Mouse (Mus musculus) hindbrain, embryonic 16.5 days (tissue): Measurements from ENCODE around the gene Serpina3i. TPM values are rescaled to one million over a fixed set of nuclear protein-coding genes. Genes with fewer than 3 reads are reported as not detected.

Experiments used
- ATAC-seq: fragments of 200-750 bp; cut with Nextera tagmentation; 2 replicates; pipeline ENCODE4 v1.8.0; 2017; ENCODE audit warnings: moderate TSS enrichment, moderate library complexity
- H3K27ac ChIP-seq: fragments of 300-500 bp; sonication (generic); 2 replicates; pipeline ENCODE4 v1.5.1; 2014; ENCODE audit warnings: low read depth, mild to moderate bottlenecking, control low read depth, low read length, moderate library complexity
- H3K27me3 ChIP-seq: fragments of 300-500 bp; sonication (generic); replicated peaks from 2 replicates; pipeline ENCODE4 v1.6.1; 2014; ENCODE audit warnings: low read length; ENCODE audit not compliant: control insufficient read depth, insufficient read depth
- H3K36me3 ChIP-seq: fragments of 300-500 bp; sonication (generic); 2 replicates; pipeline ENCODE4 v1.6.1; 2014; ENCODE audit warnings: mild to moderate bottlenecking, low read length, moderate library complexity, mixed read lengths; ENCODE audit not compliant: control insufficient read depth, insufficient read depth
- H3K4me1 ChIP-seq: fragments of 300-500 bp; sonication (generic); 2 replicates; pipeline ENCODE4 v1.6.1; 2014; ENCODE audit warnings: low read depth, low read length; ENCODE audit not compliant: control insufficient read depth, insufficient read depth
- H3K4me2 ChIP-seq: fragments of 300-500 bp; sonication (generic); 2 replicates; pipeline ENCODE4 v1.6.1; 2014; ENCODE audit warnings: mild to moderate bottlenecking, low read length, control low read depth, moderate library complexity
- H3K4me3 ChIP-seq: fragments of 300-500 bp; sonication (generic); 2 replicates; pipeline ENCODE4 v1.5.1; 2014; ENCODE audit warnings: mild to moderate bottlenecking, low read length, control low read depth, moderate library complexity
- H3K9ac ChIP-seq: fragments of 300-500 bp; sonication (generic); 2 replicates; pipeline ENCODE4 v1.6.1; 2014; ENCODE audit warnings: low read depth, mild to moderate bottlenecking, control low read depth, low read length, moderate library complexity
- H3K9me3 ChIP-seq: fragments of 300-500 bp; sonication (generic); 2 replicates; pipeline ENCODE4 v1.6.1; 2014; ENCODE audit warnings: mild to moderate bottlenecking, low read length, moderate library complexity; ENCODE audit not compliant: control insufficient read depth
- WGBS: fragments of 180-500 bp; shearing (Covaris S2); extraction: QIAGEN DNeasy Blood & Tissue Kit; methylation state at CpG from one replicate; pipeline ENCODE4 v1.1.7; 2014; 5-methylcytosine and 5-hydroxymethylcytosine counted together
- polyA plus RNA-seq: library from polyadenylated mRNA; unstranded; fragments of >200 nt; fragmentation: Nextera tagmentation; extraction: Ambion mirVana; gene quantifications from 2 replicates; pipeline ENCODE4 v1.2.1, GENCODE M21; 2015

The Serpina3i gene
- 0.09 TPM in 1 of 2 replicates, not detected in the other for polyA plus RNA-seq

- Histone ChIP-seq H3K4me1 (no peaks in the 10 kb centered on the region), H3K4me2 (no peak within 1 kb of the TSS)
Observed at GRCm38 (mm10) chr12:104262863-104263262, at the start of gene Serpina3i. Gene Serpina3i, plus strand, starts transcription at chr12:104263122.

GRCm38 (mm10) chr12:104213689-104214444 is 49.1 kb upstream of the Serpina3i start:
- 52% methylated on average over 2 of the region's 2 CpGs for WGBS
- Histone ChIP-seq H3K9me3 (no peaks in the 10 kb centered on the region), H3K36me3 (no peaks in the 10 kb centered on the region), H3K27ac (no peak overlapping the region), H3K9ac (no peak overlapping the region), H3K4me1 (no peaks in the 10 kb centered on the region), H3K4me2 (no peak overlapping the region), H3K4me3 (no peak overlapping the region), H3K27me3 (no peaks in the 10 kb centered on the region)
- ATAC-seq: peak; percentile 24; the same call in 1 of the 2 replicates

More at GRCm38 (mm10) chr12:104262863-104263262, at the start of gene Serpina3i:
- Histone ChIP-seq H3K36me3 (no peaks in the 10 kb centered on the region), H3K9me3 (no peaks in the 10 kb centered on the region), H3K27me3 (no peaks in the 10 kb centered on the region), H3K9ac (no peak within 1 kb of the TSS), H3K27ac (no peak within 1 kb of the TSS), H3K4me3 (no peak within 1 kb of the TSS)
- ATAC-seq: no peak

GRCm38 (mm10) chr12:104214445-104214753 is 48.5 kb upstream of the Serpina3i start, which contains the start of gene Serpina3f:
Gene Serpina3f, plus strand, starts transcription at chr12:104214544.
- Histone ChIP-seq H3K36me3 (no peaks in the 10 kb centered on the region), H3K4me3 (no peak within 1 kb of the TSS), H3K4me1 (no peaks in the 10 kb centered on the region), H3K4me2 (no peak within 1 kb of the TSS), H3K9me3 (no peaks in the 10 kb centered on the region), H3K27ac (no peak within 1 kb of the TSS), H3K9ac (no peak within 1 kb of the TSS), H3K27me3 (no peaks in the 10 kb centered on the region)
- ATAC-seq: no peak
- WGBS: 59% methylated on average over 1 of the region's 1 CpGs

GRCm38 (mm10) chr12:104215249-104215648 is 47.7 kb upstream of the Serpina3i start:
- 93% methylated on average over 1 of the region's 1 CpGs for WGBS

GRCm38 (mm10) chr12:104221616-104222015 is 41.3 kb upstream of the Serpina3i start:
- H3K27ac ChIP-seq: no peak overlapping the region
- H3K4me2 ChIP-seq: no peak overlapping the region
- ATAC-seq: no peak
- H3K9me3 ChIP-seq: no peaks in the 10 kb centered on the region
- WGBS: 71% methylated on average over 1 of the region's 1 CpGs
- no peak overlapping the region for H3K4me3 ChIP-seq
- H3K27me3 ChIP-seq: no peaks in the 10 kb centered on the region
- H3K4me1 ChIP-seq: no peaks in the 10 kb centered on the region
- H3K9ac ChIP-seq: no peak overlapping the region
- H3K36me3 ChIP-seq: no peaks in the 10 kb centered on the region

More at GRCm38 (mm10) chr12:104215249-104215648, 47.7 kb upstream of the Serpina3i start:
- Histone ChIP-seq H3K27me3 (no peaks in the 10 kb centered on the region), H3K4me1 (no peaks in the 10 kb centered on the region), H3K4me3 (no peak overlapping the region), H3K9me3 (no peaks in the 10 kb centered on the region), H3K9ac (no peak overlapping the region), H3K36me3 (no peaks in the 10 kb centered on the region), H3K4me2 (no peak overlapping the region), H3K27ac (no peak overlapping the region)
- no peak for ATAC-seq

GRCm38 (mm10) chr12:104223690-104224089 is 39.2 kb upstream of the Serpina3i start:
- Histone ChIP-seq H3K27me3 (no peaks in the 10 kb centered on the region), H3K9ac (no peak overlapping the region), H3K4me1 (no peaks in the 10 kb centered on the region), H3K4me3 (no peak overlapping the region), H3K36me3 (no peaks in the 10 kb centered on the region), H3K27ac (no peak overlapping the region), H3K4me2 (no peak overlapping the region), H3K9me3 (no peaks in the 10 kb centered on the region)
- no peak for ATAC-seq
- WGBS: 78% methylated on average over 1 of the region's 1 CpGs

GRCm38 (mm10) chr12:104224598-104225300 is 38.2 kb upstream of the Serpina3i start:
- no peak overlapping the region for H3K4me2 ChIP-seq
- no peaks in the 10 kb centered on the region for H3K9me3 ChIP-seq
- no peaks in the 10 kb centered on the region for H3K27me3 ChIP-seq
- no peak overlapping the region for H3K27ac ChIP-seq
- H3K9ac ChIP-seq: no peak overlapping the region
- no peak overlapping the region for H3K4me3 ChIP-seq
- H3K4me1 ChIP-seq: no peaks in the 10 kb centered on the region
- WGBS: 70% methylated on average over 7 of the region's 7 CpGs
- no peaks in the 10 kb centered on the region for H3K36me3 ChIP-seq
- ATAC-seq: no peak

GRCm38 (mm10) chr12:104230762-104231161 is 32.2 kb upstream of the Serpina3i start:
- no peak for ATAC-seq
- Histone ChIP-seq H3K4me3 (no peak overlapping the region), H3K9me3 (no peaks in the 10 kb centered on the region), H3K4me1 (no peaks in the 10 kb centered on the region), H3K4me2 (no peak overlapping the region), H3K9ac (no peak overlapping the region), H3K27me3 (no peaks in the 10 kb centered on the region), H3K36me3 (no peaks in the 10 kb centered on the region), H3K27ac (no peak overlapping the region)
- WGBS: 76% methylated on average over 2 of the region's 2 CpGs

- ATAC-seq: no peak
Observed at GRCm38 (mm10) chr12:104235915-104236314, 27.0 kb upstream of the Serpina3i start, which contains the start of gene Serpina3g. Gene Serpina3g, plus strand, starts transcription at chr12:104236245.

More at GRCm38 (mm10) chr12:104235915-104236314, 27.0 kb upstream of the Serpina3i start, which contains the start of gene Serpina3g:
- H3K36me3 ChIP-seq: no peaks in the 10 kb centered on the region
- H3K9me3 ChIP-seq: no peaks in the 10 kb centered on the region
- 80% methylated on average over 5 of the region's 5 CpGs for WGBS
- no peak within 1 kb of the TSS for H3K27ac ChIP-seq
- no peaks in the 10 kb centered on the region for H3K27me3 ChIP-seq
- H3K9ac ChIP-seq: no peak within 1 kb of the TSS
- H3K4me1 ChIP-seq: no peaks in the 10 kb centered on the region
- no peak within 1 kb of the TSS for H3K4me2 ChIP-seq
- no peak within 1 kb of the TSS for H3K4me3 ChIP-seq
